Mouse (Mus musculus) testis, adult 2 months (tissue): ENCODE data around the gene Sox5.

Experiments
- CTCF ChIP-seq: fragments of 200-500 bp; IDR thresholded peaks from 2 replicates; pipeline ENCODE4 v1.5.1; 2012; ENCODE audit warnings: low read depth, mild to moderate bottlenecking, inconsistent platforms, low read length, moderate library complexity; ENCODE audit not compliant: control insufficient read depth, insufficient read depth, insufficient replicate concordance
- POLR2A ChIP-seq: fragments of 200-500 bp; IDR thresholded peaks from 2 replicates; pipeline ENCODE4 v1.6.1; 2012; ENCODE audit warnings: low read depth, mild to moderate bottlenecking, inconsistent platforms, low read length, moderate library complexity; ENCODE audit not compliant: control insufficient read depth

DNA sequence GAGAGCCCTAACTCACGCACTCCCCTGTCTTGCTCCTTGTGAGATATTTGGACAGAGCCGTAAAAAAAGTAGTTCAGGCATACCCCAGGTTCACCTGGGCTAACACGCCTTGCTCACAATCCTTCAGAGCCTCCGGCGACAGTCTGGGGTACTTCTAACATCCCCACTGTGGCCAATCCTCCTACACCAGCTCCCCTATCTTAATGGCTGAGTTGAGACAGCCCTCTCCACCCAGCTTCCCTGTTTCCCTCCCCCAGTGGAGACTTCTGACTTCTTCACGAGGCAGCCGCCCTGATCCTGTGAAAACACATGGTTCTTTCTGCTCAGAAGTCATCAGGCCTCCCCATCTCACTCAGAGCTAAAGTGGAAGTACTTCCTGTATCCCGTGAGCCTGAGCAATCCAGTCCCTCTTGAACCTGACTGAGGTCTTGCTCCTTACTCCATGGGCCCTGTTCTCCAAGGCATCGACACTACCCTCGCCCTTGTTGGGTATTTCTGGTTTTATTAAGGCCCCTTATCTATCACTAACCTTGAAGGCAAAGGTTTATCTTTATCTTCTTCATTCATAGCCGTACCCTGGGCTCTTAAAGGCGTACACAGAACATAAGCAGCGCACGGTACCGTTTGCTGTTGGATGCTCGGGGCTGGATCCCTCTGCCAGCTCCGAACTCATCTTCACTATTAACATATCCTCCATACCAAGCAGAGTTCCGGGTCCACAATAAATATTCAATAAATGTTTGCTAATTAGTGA is 242.2 kb downstream of the Sox5 start:
- no peak for TF ChIP-seq CTCF
- TF ChIP-seq POLR2A: no peak
